Mouse (Mus musculus) lung, adult 10 weeks (tissue): Measurements from ENCODE around the gene Zfp618. TPM values are rescaled to one million over a fixed set of nuclear protein-coding genes. Genes with fewer than 3 reads are reported as not detected.

ENCODE experiments used
- polyA plus RNA-seq: library from polyadenylated mRNA; stranded (reverse); fragments of 350-450 nt; fragmentation: Illumina TruSeq; extraction: RNeasy Lipid Tissue Mini Kit (QIAGEN cat#74804); gene quantifications from one replicate; pipeline ENCODE4 v1.2.3, GENCODE M21; 2014; ENCODE audit warnings: low read depth, low replicate concordance; ENCODE audit not compliant: insufficient read depth

Gene Zfp618
- polyA plus RNA-seq, result 0.28 TPM

DNA sequence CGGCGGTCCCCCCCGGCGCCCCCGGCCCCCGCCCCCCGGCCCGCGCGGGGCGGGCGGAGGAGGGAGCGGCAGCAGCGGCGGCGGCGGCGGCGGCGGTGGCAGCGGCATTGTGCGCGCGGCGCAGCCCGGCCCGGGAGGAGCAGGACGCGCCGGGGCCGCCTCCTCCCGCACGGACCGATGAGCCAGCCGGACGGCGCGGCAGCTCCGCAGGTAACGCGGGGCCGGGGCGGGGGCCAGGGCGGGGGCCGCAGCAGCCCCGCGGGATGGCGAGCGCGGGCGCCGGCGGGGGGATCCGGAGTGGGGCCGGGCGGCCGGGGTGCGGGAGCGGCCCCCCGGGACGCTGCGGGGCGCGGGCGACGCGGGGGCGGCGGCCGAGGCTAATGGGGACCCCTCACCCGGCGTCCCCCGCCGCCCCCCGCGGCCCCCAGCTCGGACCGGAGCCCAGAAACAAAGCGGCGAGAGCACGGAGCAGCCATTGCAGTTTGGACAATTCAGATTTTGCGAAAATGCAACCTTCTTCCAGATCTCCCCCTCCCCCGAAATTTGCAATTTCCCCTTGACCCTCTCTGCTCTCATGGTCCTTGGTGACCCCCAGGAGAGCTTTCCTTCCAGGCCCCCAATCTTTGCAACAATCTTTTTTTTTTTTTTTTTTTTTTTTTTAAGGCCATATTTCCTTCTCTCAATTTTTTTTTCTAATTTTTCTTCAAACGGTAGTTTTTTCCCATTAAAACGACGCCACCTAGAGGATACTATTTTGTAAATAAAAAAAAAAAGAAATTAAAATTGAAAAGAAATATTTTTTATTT is at the start of gene Zfp618:
TSS of gene Zfp618 (plus strand) at position 77 of the 806 bp plus-strand sequence.

DNA sequence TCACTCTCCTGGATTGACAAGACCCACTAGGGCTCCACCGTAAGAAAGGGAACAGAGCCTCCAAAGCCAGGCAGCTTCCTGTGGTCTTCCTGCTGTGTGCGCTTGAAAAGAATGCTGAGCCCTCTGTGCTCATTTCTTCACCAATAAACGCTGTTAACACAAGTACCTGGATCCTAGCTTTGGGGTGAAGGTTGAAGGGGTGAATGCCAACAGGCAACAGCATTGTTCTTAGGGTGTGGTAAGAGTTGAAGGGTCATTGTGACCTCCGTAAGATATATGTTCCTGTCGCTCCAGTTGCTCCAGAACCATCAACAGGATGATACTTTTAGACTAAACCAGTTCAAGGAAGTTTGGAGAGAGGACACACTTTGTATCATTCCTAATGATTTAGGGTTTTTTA is 189.3 kb downstream of the Zfp618 start, which contains the start of gene Ambp:
TSS of gene Ambp (minus strand) at position 101 of the 400 bp plus-strand sequence.

DNA sequence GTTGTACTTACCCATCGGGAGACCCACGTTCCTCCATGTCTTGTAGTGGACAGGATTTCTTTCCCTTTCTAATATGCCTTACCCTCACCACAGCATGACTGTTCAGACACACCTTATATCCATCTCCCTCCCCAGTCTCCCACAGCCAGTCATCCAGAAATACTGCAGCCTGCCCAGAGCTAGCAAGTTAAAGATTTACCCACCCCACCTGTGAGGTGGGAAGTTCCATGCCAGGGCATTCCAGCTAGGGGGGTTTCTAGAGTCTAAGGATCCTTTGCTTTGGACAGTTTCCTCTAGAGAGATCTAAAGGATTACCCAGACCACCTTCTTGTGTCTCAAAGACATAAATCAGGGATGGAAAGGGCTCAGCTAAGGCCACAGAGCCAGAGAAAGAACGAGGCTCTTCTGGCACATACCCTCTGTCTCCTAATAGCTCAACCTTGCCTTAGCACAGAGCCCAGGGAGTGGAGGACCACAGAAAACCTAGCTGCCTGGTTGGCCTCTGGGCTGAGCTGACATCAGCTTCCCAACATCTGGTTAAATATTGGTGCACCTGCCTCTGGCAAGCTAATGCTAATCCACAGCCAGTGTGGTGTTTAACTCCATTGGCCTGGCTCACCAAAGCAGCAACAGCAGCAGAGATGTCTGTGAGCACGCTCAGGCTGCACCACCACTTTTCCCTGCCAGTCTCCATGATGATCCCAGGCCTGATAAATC is 206.8 kb downstream of the Zfp618 start, which contains the start of gene Kif12:
TSS of gene Kif12 (minus strand) at position 163 of the 717 bp plus-strand sequence.

Other genes starting within 250 kb of the Zfp618 start
- gene Ambp, start 189.2 kb downstream of the Zfp618 start, polyA plus RNA-seq, result 0.19 TPM
- gene Kif12, start 206.6 kb downstream of the Zfp618 start, polyA plus RNA-seq, result not detected
- gene Col27a1, start 248.4 kb downstream of the Zfp618 start, polyA plus RNA-seq, result 3.7 TPM